Mouse (Mus musculus): ENCODE data around the gene Efnb3.
"Not testable (repeated sequence)": the region's sequence is repeated elsewhere in the genome, so short reads cannot be mapped to it uniquely, and the experiment has no call there.

The Efnb3 gene

GRCm38 (mm10) chr11:69549060-69549656 is 10.8 kb downstream of the Efnb3 start, which contains the start of gene Dnah2:
Gene Dnah2, minus strand, starts transcription at chr11:69549110.
- no peak for DNase-seq (ENCODE audit: low spot score)

DNA sequence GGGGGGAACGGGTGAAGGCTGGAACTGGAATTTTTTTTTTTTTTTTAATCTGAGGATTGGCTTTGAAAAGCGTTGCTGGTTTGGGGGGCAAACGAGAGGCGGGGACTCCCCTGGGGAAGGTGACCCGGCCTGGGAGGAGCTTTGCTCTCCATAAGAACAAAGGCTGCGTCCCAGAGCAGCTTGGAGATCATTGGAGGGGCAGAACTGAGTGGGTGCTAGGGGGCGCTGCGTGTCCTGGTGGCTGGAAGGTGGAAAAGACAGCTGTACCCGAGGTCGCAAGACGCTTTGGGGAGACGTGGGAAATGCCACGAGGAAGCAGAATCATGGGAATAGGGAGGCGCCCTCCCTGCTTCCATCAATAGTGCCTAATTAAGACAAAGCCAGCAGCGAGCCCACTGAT is 12.9 kb downstream of the Efnb3 start:
- DNase-seq (ENCODE audit: low spot score), result no peak

- no peak for DNase-seq (ENCODE audit: low spot score)
Observed at GRCm38 (mm10) chr11:69546423-69547053, 13.5 kb downstream of the Efnb3 start.

GRCm38 (mm10) chr11:69545957-69546356 is 14.0 kb downstream of the Efnb3 start:
- DNase-seq (ENCODE audit: low spot score), result no peak

GRCm38 (mm10) chr11:69543598-69543997 is 16.4 kb downstream of the Efnb3 start:
- no peak for DNase-seq (ENCODE audit: low spot score)

DNA sequence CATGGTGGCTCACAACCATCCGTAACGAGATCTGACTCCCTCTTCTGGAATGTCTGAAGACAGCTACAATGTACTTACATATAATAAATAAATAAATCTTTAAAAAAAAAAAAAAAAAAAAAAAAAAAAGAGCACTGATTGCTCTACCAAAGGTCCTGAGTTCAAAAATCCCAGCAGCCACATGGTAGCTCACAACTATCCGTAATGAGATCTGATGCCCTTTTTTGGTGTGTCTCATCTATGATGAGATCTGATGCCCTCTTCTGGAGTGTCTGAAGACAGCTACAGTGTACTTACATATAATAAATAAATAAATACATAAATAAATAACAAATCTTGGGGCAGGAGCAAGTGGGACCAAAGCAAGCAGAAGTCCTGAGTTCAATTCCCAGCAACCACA is 18.3 kb downstream of the Efnb3 start:
- DNase-seq (ENCODE audit: low spot score), result not testable (repeated sequence)

DNA sequence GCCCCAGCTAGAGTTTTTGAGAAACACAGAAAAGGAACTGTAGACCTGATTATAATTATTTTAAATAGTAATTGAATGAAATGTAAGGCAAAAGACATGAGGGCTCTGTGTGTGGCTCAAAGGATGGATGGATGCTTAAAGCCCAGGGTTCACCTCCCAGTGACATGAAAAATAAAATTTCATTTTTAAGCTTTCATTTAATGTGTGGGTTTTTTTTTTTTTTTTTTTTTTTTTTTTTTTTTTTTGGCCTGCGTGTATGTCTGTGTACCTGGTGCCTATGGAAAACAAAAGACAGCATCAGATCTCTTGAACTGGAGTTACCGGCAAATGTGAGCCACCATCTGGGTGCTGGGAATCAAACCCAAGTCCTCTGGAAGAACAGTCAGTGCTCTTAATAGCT is 19.3 kb downstream of the Efnb3 start:
- no peak for DNase-seq (ENCODE audit: low spot score)

GRCm38 (mm10) chr11:69534990-69535389 is 25.0 kb downstream of the Efnb3 start:
- no peak for DNase-seq (ENCODE audit: low spot score)

- no peak for DNase-seq (ENCODE audit: low spot score)
Observed at GRCm38 (mm10) chr11:69532480-69533150, 27.4 kb downstream of the Efnb3 start.

- DNase-seq (ENCODE audit: low spot score), result not testable (repeated sequence)
Observed at GRCm38 (mm10) chr11:69530755-69531154, 29.2 kb downstream of the Efnb3 start.

DNA sequence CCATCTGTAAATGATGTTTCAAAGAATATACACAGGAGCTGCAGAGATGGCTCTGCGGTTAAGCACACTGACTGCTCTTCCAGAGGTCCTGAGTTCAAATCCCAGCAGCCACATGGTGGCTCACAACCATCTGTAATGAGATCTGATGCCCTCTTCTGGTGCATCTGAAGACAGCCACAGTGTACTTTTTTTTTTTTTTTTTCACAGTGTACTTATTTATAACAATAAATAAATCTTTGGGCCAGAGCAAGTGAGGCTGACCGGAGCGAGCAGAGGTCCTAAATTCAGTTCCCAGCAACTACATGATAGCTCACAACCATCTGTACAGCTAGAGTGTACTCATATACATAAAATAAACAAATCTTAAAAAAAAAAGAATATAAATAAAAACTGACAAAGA is 29.7 kb downstream of the Efnb3 start:
- not testable (repeated sequence) for DNase-seq (ENCODE audit: low spot score)

DNA sequence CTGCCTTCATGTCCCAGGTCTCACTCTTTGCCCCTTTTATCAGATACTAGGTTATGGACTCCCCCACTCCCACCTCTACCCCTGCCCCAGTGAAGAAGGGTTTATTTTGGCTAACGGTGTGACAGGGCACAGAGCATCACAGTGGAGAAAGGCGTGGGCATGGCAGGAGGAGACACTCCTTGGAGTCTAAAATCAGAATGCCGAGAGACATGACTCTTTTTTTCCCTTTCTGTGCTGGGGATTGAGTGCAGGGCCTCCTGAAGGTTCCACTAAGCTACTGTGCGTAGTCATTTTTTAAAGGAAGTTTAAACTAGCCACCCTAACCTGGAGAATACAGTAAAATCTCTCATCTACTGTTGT is 32.0 kb downstream of the Efnb3 start:
- no peak for DNase-seq (ENCODE audit: low spot score)

- DNase-seq (ENCODE audit: low spot score), result no peak
Observed at GRCm38 (mm10) chr11:69527098-69528030, 32.6 kb downstream of the Efnb3 start.

- DNase-seq (ENCODE audit: low spot score), result no peak
Observed at GRCm38 (mm10) chr11:69526631-69527030, 33.4 kb downstream of the Efnb3 start.

DNA sequence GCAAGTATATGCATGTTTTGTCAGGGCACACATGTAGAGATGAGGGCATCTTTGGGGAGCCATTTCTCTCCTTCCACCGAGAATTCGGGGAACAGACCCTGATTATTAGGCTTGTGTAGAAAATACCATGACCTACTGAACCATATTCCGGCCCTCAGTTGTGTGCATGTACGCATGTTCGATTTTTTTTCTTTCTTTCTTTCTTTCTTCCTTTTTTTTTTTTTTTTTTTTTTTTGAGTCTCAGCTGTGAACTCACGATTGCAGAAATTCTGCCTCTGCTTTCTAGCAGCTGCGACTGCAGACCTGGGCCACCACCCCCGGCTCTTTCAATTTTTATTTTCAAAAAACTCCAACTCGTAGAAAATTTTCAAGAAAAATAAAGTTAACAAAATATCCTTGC is 34.3 kb downstream of the Efnb3 start:
- DNase-seq (ENCODE audit: low spot score), result no peak

DNA sequence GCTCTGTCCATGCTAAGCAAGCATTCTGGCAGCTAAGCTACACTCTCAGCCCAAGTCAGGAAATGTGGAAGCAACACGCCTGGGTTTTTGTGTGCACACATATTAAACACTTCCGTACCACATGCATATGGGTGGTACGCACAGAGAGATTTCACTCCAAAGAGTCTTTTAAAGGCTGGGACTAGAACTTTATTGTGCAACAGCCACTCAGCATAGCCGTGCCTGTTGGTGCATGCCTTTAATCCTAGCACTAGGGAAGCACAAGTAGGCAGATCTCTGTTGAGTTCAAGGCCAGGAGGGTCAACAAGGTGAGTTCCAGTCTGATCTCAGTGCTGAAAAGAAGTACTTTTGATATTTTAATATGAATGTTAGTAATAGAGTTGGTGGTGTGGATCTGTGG is 36.4 kb downstream of the Efnb3 start:
- no peak for DNase-seq (ENCODE audit: low spot score)

DNA sequence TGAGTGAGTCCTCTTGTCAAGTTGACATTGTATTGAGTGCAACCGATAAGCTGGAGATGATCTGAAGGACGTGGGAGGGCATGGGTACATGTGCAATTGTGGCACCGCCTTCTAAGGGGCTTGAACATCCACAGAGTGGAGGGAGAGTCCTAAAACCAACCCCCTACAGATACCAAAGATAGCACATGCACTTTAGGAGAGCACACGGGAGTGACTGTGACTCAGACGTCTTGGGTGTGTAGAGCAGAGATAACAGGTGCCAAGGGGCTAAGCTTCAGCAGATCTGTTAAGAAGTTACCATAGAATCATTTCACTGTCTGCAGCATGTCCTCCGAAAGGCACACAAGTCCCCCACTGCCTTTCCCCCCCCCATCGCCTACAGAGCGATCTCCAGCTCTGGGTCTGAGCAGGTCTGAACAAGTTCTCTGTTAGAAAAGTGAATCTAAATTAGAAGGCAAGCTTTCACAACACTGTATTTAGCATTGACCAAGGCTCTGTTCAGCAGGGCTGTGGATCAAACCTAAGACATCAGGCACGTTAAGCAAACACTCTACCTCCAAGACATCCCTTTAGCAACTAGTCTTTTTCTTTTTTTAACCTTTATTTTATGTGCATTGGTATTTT is 38.4 kb downstream of the Efnb3 start:
- no peak for DNase-seq (ENCODE audit: low spot score)

DNA sequence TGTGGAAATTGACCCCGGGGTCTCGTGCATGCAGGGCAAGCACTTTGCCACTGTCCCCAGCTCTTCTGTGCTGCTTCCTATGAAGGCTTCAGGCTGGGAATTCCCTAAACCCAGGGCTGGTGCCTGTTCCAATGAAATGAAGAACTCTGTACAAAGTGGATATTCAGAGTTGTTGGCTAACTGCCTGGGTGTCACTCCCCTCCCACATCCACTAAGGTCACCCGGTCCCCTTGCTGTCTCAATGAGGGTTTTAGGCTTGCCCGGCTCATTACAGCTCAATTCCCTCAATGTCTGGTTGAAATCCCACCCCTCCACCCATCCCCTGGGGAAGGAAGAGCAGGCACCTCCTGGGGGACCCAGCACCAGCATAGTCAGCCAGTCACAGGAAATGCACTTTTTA is 40.0 kb downstream of the Efnb3 start:
- DNase-seq (ENCODE audit: low spot score), result no peak

DNA sequence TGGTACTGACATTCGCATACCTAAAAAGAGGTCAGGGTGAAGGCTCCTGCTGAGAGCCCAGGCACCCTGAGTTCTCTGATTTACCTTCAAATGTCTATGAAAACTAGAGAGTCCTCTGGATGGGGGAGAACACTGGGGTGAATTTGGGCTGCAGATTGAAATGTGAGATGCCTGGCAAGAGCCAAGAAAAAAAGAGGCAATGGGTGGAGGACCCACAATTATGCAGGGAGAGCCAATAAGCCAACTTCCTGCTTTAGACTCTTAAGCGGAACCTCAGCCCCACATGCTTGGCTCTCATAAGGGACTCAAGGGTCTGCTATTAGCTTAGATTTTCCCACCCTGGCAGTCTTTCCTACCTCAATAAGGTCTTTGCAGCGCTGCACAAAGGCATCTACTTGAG is 43.3 kb downstream of the Efnb3 start:
- DNase-seq (ENCODE audit: low spot score), result no peak

GRCm38 (mm10) chr11:69516151-69516640 is 43.8 kb downstream of the Efnb3 start:
- no peak for DNase-seq (ENCODE audit: low spot score)

DNA sequence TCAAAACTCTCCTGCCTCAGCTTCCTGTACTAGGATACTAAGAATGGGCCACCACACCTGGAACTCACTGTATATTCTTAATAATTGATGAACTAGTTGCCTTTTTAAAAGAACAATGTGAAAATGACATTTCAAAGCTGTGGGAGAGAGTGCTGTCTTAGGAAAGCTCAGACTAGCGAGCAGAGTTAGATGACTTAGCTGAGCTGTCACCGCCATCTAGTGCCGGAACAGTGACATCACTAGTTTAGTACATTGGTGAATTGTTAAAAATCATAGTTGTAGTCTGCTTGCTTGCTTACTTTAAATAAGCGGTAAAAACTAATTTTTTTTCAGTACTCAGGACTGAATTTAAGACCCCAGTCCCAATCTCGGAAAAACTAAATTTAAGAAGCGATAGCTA is 46.2 kb downstream of the Efnb3 start:
- DNase-seq (ENCODE audit: low spot score), result peak; percentile 62
